18 mouse cellular contexts compared by ENCODE assay signal in the genomic region with DNA sequence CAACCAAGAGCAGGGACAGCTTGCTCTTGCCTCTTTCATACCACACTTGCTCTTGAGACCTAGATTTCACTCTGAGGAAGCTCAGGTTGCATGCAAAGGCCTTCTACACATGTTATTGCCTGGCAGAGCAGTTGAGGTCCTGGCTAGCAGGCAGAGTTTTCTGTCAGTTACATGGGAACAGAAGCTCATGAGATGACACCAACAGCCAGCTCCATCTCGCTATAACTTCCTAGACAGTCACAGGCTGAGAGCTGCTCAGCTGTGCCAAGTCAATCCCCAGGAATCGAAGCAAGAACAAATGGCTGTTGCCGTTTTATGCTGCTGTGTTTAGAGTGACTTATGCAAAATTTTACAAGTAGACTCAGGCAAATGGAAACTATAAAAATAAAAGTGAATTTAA.
"Had no signal": no experiment of that assay in that cellular context is flagged by ENCODE, and none has a peak within 500 bp of the region (broad histone marks: within the 10 kb centered on the region; RNA-seq: fewer than 3 reads in every experiment).

No protein-coding gene starts in this region.

- H3K36me3 ChIP-seq: midbrain, embryonic 10.5 days; midbrain, embryonic 12.5 days; neural tube, embryonic 13.5 days; neural tube, embryonic 15.5 days had no signal

- H3K9ac ChIP-seq: lung, embryonic 14.5 days; midbrain, embryonic 12.5 days; neural tube, embryonic 13.5 days; neural tube, embryonic 15.5 days had no signal

- H3K4me1 ChIP-seq: midbrain, embryonic 10.5 days; midbrain, embryonic 12.5 days; neural tube, embryonic 13.5 days; neural tube, embryonic 15.5 days had no signal

- H3K9me3 ChIP-seq: midbrain, embryonic 10.5 days; midbrain, embryonic 12.5 days; neural tube, embryonic 13.5 days; neural tube, embryonic 15.5 days had no signal

- H3K4me3 ChIP-seq: midbrain, embryonic 10.5 days; midbrain, embryonic 12.5 days; myocyte; neural tube, embryonic 13.5 days; neural tube, embryonic 15.5 days had no signal

- DNase-seq: lung, embryonic 14.5 days; lung, postnatal 10 days; lung, postnatal 4 days; midbrain, embryonic 14.5 days; retina, postnatal 1 day; right cerebral cortex, adult 18-20 months; right cerebral cortex, postnatal 25 days; right cerebral cortex, postnatal 4 days; spleen, adult 18-20 months; thymus, adult 18-20 months; thymus, postnatal 14 days; thymus, postnatal 36 days had no signal

- H3K4me2 ChIP-seq: lung, embryonic 14.5 days; midbrain, embryonic 12.5 days; neural tube, embryonic 13.5 days; neural tube, embryonic 15.5 days had no signal

- H3K27me3 ChIP-seq: midbrain, embryonic 12.5 days; neural tube, embryonic 13.5 days; neural tube, embryonic 15.5 days had no signal

- H3K27ac ChIP-seq: midbrain, embryonic 10.5 days; midbrain, embryonic 12.5 days; neural tube, embryonic 13.5 days; neural tube, embryonic 15.5 days had no signal

- ATAC-seq: midbrain, embryonic 16.5 days had no signal
